Mouse (Mus musculus) intestine, postnatal 0 days (tissue): Measurements from ENCODE around the gene Rbbp4. TPM values are rescaled to one million over a fixed set of nuclear protein-coding genes. Genes with fewer than 3 reads are reported as not detected.

Experiments
- ATAC-seq: fragments of 200-750 bp; cut with Nextera tagmentation; 2 replicates; pipeline ENCODE4 v1.8.0; 2017; ENCODE audit warnings: mild to moderate bottlenecking, moderate TSS enrichment, moderate library complexity
- H3K27ac ChIP-seq: fragments of 300-500 bp; sonication (generic); 2 replicates; pipeline ENCODE4 v1.5.1; 2014; ENCODE audit warnings: mild to moderate bottlenecking, low read depth, low read length, moderate library complexity
- H3K27me3 ChIP-seq: fragments of 300-500 bp; sonication (generic); replicated peaks from 2 replicates; pipeline ENCODE4 v1.6.1; 2014; ENCODE audit warnings: low read length, mixed read lengths; ENCODE audit not compliant: control insufficient read depth, insufficient read depth
- H3K36me3 ChIP-seq: fragments of 300-500 bp; sonication (generic); 2 replicates; pipeline ENCODE4 v1.6.1; 2014; ENCODE audit warnings: mild to moderate bottlenecking, moderate library complexity; ENCODE audit not compliant: control insufficient read depth, insufficient read depth
- H3K4me1 ChIP-seq: fragments of 300-500 bp; sonication (generic); replicated peaks from 2 replicates; pipeline ENCODE4 v1.6.1; 2014; ENCODE audit warnings: antibody characterized with exemption, low read length, mixed read lengths; ENCODE audit not compliant: control insufficient read depth, insufficient read depth
- H3K4me2 ChIP-seq: fragments of 300-500 bp; sonication (generic); replicated peaks from 2 replicates; pipeline ENCODE4 v1.6.1; 2014; ENCODE audit warnings: low read depth, mild to moderate bottlenecking, moderate library complexity
- H3K4me3 ChIP-seq: fragments of 300-500 bp; sonication (generic); 2 replicates; pipeline ENCODE4 v1.5.1; 2014; ENCODE audit warnings: low read depth, low read length
- H3K9ac ChIP-seq: fragments of 300-500 bp; sonication (generic); 2 replicates; pipeline ENCODE4 v1.6.1; 2014; ENCODE audit warnings: mild to moderate bottlenecking, low read depth, low read length
- H3K9me3 ChIP-seq: fragments of 300-500 bp; sonication (generic); 2 replicates; pipeline ENCODE4 v1.6.1; 2016; ENCODE audit warnings: mixed run types; ENCODE audit not compliant: control insufficient read depth
- CTCF ChIP-seq: sonication (generic); IDR thresholded peaks from 2 replicates; pipeline ENCODE4 v1.5.1; 2016; ENCODE audit warnings: low read depth, mild to moderate bottlenecking, control low read depth, antibody characterized with exemption, moderate library complexity
- WGBS: fragments of 180-500 bp; shearing (Covaris S2); extraction: QIAGEN DNeasy Blood & Tissue Kit; methylation state at CpG from one replicate; pipeline ENCODE4 v1.1.7; 2014; 5-methylcytosine and 5-hydroxymethylcytosine counted together
- polyA plus RNA-seq: library from polyadenylated mRNA; unstranded; fragments of >200 nt; fragmentation: Nextera tagmentation; extraction: Ambion mirVana; gene quantifications from 2 replicates; pipeline ENCODE4 v1.2.1, GENCODE M21; 2015

Gene Rbbp4
- polyA plus RNA-seq, 1 experiment from 2014 or later: 159 TPM

DNA sequence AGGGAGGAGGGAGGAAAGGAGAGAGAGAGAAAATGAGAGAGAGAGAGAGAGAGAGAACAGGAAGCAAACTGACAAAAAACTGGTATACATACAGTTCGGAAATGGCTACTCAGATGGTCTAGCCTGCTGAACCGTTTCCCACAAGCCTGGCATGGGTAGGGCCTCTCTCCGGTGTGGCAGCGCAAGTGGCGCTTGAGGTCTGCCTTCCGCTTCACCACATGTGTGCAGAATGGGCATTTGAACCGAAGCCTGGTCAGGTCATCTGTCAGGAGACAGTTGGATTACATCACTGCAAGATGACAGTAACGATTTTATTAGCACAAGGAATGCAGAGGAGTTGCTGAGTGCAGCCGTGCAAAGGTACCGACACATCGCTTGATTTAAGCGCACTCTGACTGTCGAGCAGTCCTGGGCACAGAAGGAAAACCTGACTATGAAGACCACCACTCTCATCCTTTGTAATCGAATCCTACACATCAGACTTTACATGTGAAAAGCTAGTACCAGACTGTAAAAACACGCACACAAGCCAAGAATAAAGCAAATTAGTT, 22.5 kb upstream of the Rbbp4 start:
- ATAC-seq: no peak

GRCm38 (mm10) chr4:129354236-129354635, 19.1 kb upstream of the Rbbp4 start:
- ATAC-seq: no peak
- WGBS: 75% methylated on average over 15 of the region's 15 CpGs

More for the DNA sequence above, 22.5 kb upstream of the Rbbp4 start:
- H3K36me3 ChIP-seq: peaks cover 53% of the 10 kb centered on the region
- no peak overlapping the region for H3K4me3 ChIP-seq
- H3K9me3 ChIP-seq: no peaks in the 10 kb centered on the region
- no peaks in the 10 kb centered on the region for H3K27me3 ChIP-seq
- no peak for TF ChIP-seq CTCF
- H3K4me1 ChIP-seq: no peaks in the 10 kb centered on the region
- WGBS: 72% methylated on average over 15 of the region's 15 CpGs
- H3K27ac ChIP-seq: no peak overlapping the region
- no peak overlapping the region for H3K9ac ChIP-seq
- H3K4me2 ChIP-seq: no peak overlapping the region

DNA sequence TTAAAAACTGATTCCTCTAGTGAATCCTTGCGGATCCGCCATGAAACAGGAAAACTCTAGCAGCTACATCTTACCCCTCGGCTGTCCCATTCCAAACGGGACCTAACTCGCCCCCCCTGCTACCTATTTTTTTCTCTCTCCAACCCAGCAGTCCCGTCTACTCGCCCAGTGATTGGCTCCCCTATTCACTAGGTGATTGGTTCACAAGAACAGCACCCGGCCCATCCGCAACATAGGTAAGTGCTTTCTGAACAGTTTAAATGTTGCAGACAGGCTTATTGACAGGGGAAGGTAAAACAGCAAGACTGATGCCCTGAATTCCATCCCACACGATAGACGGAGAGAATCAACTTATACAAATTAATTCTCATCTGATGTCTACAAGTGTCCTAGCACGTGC, 18.0 kb upstream of the Rbbp4 start:
- Histone ChIP-seq H3K9ac (no peak overlapping the region), H3K36me3 (peaks cover 47% of the 10 kb centered on the region), H3K4me3 (no peak overlapping the region), H3K9me3 (no peaks in the 10 kb centered on the region), H3K4me2 (no peak overlapping the region), H3K4me1 (no peaks in the 10 kb centered on the region), H3K27ac (no peak overlapping the region), H3K27me3 (no peaks in the 10 kb centered on the region)
- no peak for TF ChIP-seq CTCF
- no peak for ATAC-seq
- WGBS: 91% methylated on average over 12 of the region's 12 CpGs

More at GRCm38 (mm10) chr4:129354236-129354635, 19.1 kb upstream of the Rbbp4 start:
- H3K27ac ChIP-seq: no peak overlapping the region
- H3K4me1 ChIP-seq: no peaks in the 10 kb centered on the region
- no peak for TF ChIP-seq CTCF
- no peak overlapping the region for H3K4me3 ChIP-seq
- no peaks in the 10 kb centered on the region for H3K27me3 ChIP-seq
- H3K36me3 ChIP-seq: peaks cover 48% of the 10 kb centered on the region
- H3K4me2 ChIP-seq: no peak overlapping the region
- H3K9ac ChIP-seq: no peak overlapping the region
- H3K9me3 ChIP-seq: no peaks in the 10 kb centered on the region

DNA sequence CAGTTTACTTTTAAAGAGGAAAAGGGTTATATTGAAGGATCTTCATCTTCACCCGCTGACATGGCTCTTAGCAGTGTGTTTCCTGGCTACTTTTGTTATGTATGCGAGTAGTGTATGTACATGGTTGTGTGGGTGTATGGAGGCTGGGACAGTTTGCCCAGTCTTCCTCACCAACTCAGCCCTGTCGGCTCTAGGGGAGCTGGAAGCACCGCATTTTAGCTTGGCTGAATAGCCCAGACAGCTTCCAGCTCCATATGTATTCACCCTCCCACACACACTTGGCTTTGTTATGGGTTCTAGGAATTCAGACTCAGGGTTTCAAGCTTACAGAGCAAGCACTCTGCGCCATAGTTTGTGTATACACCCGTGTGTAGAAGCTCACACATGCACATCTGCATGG, 15.9 kb upstream of the Rbbp4 start:
- Histone ChIP-seq H3K4me2 (no peak overlapping the region), H3K4me3 (no peak overlapping the region), H3K4me1 (no peaks in the 10 kb centered on the region), H3K27me3 (no peaks in the 10 kb centered on the region), H3K9ac (no peak overlapping the region), H3K27ac (no peak overlapping the region), H3K9me3 (no peaks in the 10 kb centered on the region), H3K36me3 (peaks cover 38% of the 10 kb centered on the region)
- 0 out of 2 replicates have a peak, but pooled peaks have one; percentile 12 for ATAC-seq
- 71% methylated on average over 6 of the region's 6 CpGs for WGBS
- TF ChIP-seq CTCF: no peak

DNA sequence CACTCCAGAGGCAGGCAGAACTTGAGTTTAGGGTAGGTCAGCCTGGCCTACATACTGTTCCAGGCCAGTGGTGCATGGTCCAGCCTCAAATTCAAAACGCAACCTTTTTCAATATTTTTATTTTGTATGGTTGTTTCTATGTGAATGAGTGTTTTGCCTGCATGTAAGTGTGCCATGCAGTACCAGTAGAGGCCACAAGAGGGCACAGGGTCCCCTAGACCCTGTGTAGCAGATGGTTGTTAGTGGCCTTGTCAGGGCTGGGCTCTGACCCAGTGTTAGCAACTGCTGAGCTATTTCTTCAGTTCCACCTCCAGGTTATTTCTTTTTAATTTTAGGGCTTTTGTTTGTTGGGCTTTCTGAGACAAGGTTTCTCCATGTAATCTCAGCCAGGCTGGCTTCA, 15.5 kb upstream of the Rbbp4 start:
- no peaks in the 10 kb centered on the region for H3K27me3 ChIP-seq
- no peak overlapping the region for H3K4me3 ChIP-seq
- H3K36me3 ChIP-seq: peaks cover 38% of the 10 kb centered on the region
- no peaks in the 10 kb centered on the region for H3K9me3 ChIP-seq
- H3K4me1 ChIP-seq: no peaks in the 10 kb centered on the region
- no peak overlapping the region for H3K4me2 ChIP-seq
- H3K9ac ChIP-seq: no peak overlapping the region
- 28% methylated on average over 1 of the region's 1 CpGs for WGBS
- peak; percentile 95 for TF ChIP-seq CTCF
- ATAC-seq: peak; percentile 73
- no peak overlapping the region for H3K27ac ChIP-seq

DNA sequence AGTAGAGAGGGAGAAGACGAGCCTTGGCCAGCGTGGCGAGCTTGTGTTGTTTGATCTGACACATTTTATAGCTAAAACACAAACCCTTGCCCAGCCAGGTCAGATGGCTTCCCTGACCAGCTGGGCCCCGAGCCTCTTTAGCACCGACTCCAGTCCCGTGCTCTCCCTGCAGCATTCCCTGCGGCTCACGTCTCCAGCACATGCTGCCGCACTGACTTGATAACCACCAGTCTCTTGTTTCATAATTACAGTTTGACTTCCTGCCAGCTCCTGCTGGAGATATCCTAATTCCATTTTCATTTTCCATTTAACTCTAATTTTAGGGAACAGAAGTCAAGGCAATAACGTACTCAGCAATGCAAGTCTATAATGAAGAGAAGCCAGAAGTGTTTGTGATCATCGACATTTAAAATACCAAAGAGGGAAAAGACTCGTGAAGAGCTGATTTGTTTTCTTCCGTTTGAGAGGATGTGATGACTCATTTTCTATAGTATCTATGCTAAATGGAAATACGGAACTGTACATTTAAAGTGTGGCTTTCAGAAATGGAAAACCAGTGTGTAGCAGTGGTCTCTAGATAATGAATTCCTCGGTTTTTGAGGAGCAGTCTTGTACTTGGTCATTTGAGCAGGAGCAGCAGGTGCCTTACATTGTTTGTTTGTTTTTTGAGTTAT, 11.4 kb upstream of the Rbbp4 start:
- H3K4me2 ChIP-seq: no peak overlapping the region
- peaks cover 55% of the 10 kb centered on the region for H3K36me3 ChIP-seq
- TF ChIP-seq CTCF: no peak
- 74% methylated on average over 15 of the region's 15 CpGs for WGBS
- ATAC-seq: no peak
- H3K27me3 ChIP-seq: no peaks in the 10 kb centered on the region
- H3K9ac ChIP-seq: no peak overlapping the region
- no peaks in the 10 kb centered on the region for H3K4me1 ChIP-seq
- no peak overlapping the region for H3K4me3 ChIP-seq
- H3K9me3 ChIP-seq: no peaks in the 10 kb centered on the region
- H3K27ac ChIP-seq: no peak overlapping the region
